Mouse (Mus musculus) intestine, embryonic 16.5 days (tissue): Measurements from ENCODE around the gene Il12rb1. TPM values are rescaled to one million over a fixed set of nuclear protein-coding genes. Genes with fewer than 3 reads are reported as not detected.

ENCODE experiments used
- ATAC-seq: fragments of 200-750 bp; cut with Nextera tagmentation; 2 replicates; pipeline ENCODE4 v1.8.0; 2017; ENCODE audit warnings: moderate TSS enrichment, moderate library complexity
- H3K27ac ChIP-seq: fragments of 300-500 bp; sonication (generic); 2 replicates; pipeline ENCODE4 v1.5.1; 2014; ENCODE audit warnings: mild to moderate bottlenecking, low read length
- H3K27me3 ChIP-seq: fragments of 300-500 bp; sonication (generic); replicated peaks from 2 replicates; pipeline ENCODE4 v1.6.1; 2014; ENCODE audit warnings: low read length, control low read depth, mixed read lengths; ENCODE audit not compliant: control insufficient read depth, insufficient read depth
- H3K36me3 ChIP-seq: fragments of 300-500 bp; sonication (generic); 2 replicates; pipeline ENCODE4 v1.6.1; 2014; ENCODE audit warnings: low read length, control low read depth; ENCODE audit not compliant: control insufficient read depth, insufficient read depth
- H3K4me1 ChIP-seq: fragments of 300-500 bp; sonication (generic); 2 replicates; pipeline ENCODE4 v1.6.1; 2014; ENCODE audit warnings: low read length, control low read depth, mixed read lengths; ENCODE audit not compliant: control insufficient read depth, insufficient read depth
- H3K4me2 ChIP-seq: fragments of 300-500 bp; sonication (generic); 2 replicates; pipeline ENCODE4 v1.6.1; 2014; ENCODE audit warnings: low read depth, low read length, control low read depth
- H3K4me3 ChIP-seq: fragments of 300-500 bp; sonication (generic); 2 replicates; pipeline ENCODE4 v1.5.1; 2014; ENCODE audit warnings: mild to moderate bottlenecking, low read length
- H3K9ac ChIP-seq: fragments of 300-500 bp; sonication (generic); 2 replicates; pipeline ENCODE4 v1.6.1; 2014; ENCODE audit warnings: low read depth, low read length
- H3K9me3 ChIP-seq: fragments of 300-500 bp; sonication (generic); 2 replicates; pipeline ENCODE4 v1.6.1; 2016; ENCODE audit warnings: low read length, control low read depth; ENCODE audit not compliant: control insufficient read depth
- WGBS: fragments of 180-500 bp; shearing (Covaris S2); extraction: QIAGEN DNeasy Blood & Tissue Kit; methylation state at CpG from one replicate; pipeline ENCODE4 v1.1.7; 2014; 5-methylcytosine and 5-hydroxymethylcytosine counted together
- polyA plus RNA-seq: library from polyadenylated mRNA; unstranded; fragments of >200 nt; fragmentation: Nextera tagmentation; extraction: Ambion mirVana; gene quantifications from 2 replicates; pipeline ENCODE4 v1.2.1, GENCODE M21; 2015

The Il12rb1 gene
- polyA plus RNA-seq, 1 experiment from 2014 or later = 0.34 TPM

GRCm38 (mm10) chr8:70786291-70787050, 21.8 kb upstream of the Il12rb1 start:
- no peak overlapping the region for H3K27ac ChIP-seq
- no peaks in the 10 kb centered on the region for H3K27me3 ChIP-seq
- H3K4me2 ChIP-seq = no peak overlapping the region
- no peak overlapping the region for H3K4me3 ChIP-seq
- ATAC-seq = no peak
- H3K9me3 ChIP-seq = no peaks in the 10 kb centered on the region
- 88% methylated on average over 25 of the region's 25 CpGs for WGBS
- no peak overlapping the region for H3K9ac ChIP-seq
- peaks cover 25% of the 10 kb centered on the region for H3K4me1 ChIP-seq
- H3K36me3 ChIP-seq = peaks cover 30% of the 10 kb centered on the region

- WGBS = 87% methylated on average over 3 of the region's 3 CpGs
- no peak overlapping the region for H3K27ac ChIP-seq
- peaks cover 30% of the 10 kb centered on the region for H3K4me1 ChIP-seq
- H3K36me3 ChIP-seq = peaks cover 29% of the 10 kb centered on the region
- H3K27me3 ChIP-seq = no peaks in the 10 kb centered on the region
- no peak overlapping the region for H3K4me3 ChIP-seq
- no peak for ATAC-seq
- H3K9ac ChIP-seq = no peak overlapping the region
- H3K9me3 ChIP-seq = no peaks in the 10 kb centered on the region
- no peak overlapping the region; the same call in 1 of the 2 replicates for H3K4me2 ChIP-seq
Measured at GRCm38 (mm10) chr8:70787051-70787445, 21.2 kb upstream of the Il12rb1 start.

- H3K27ac ChIP-seq = no peak overlapping the region
- H3K4me1 ChIP-seq = peaks cover 36% of the 10 kb centered on the region
- peak overlapping the region; percentile 31 for H3K4me3 ChIP-seq
- 0 out of 2 replicates have a peak overlapping the region, but pooled peaks have one; percentile 14 for H3K9ac ChIP-seq
- no peaks in the 10 kb centered on the region for H3K27me3 ChIP-seq
- peak overlapping the region; percentile 39 for H3K4me2 ChIP-seq
- WGBS = 29% methylated on average over 30 of the region's 30 CpGs
- peak; percentile 21 for ATAC-seq
- H3K36me3 ChIP-seq = peaks cover 28% of the 10 kb centered on the region
- no peaks in the 10 kb centered on the region for H3K9me3 ChIP-seq
Measured at GRCm38 (mm10) chr8:70787941-70788667, 20.1 kb upstream of the Il12rb1 start.

- H3K4me1 ChIP-seq = peaks cover 44% of the 10 kb centered on the region
- no peak overlapping the region for H3K4me3 ChIP-seq
- ATAC-seq = no peak
- no peak overlapping the region for H3K27ac ChIP-seq
- no peaks in the 10 kb centered on the region for H3K9me3 ChIP-seq
- WGBS = 86% methylated on average over 10 of the region's 10 CpGs
- peaks cover 23% of the 10 kb centered on the region for H3K36me3 ChIP-seq
- H3K4me2 ChIP-seq = no peak overlapping the region
- H3K9ac ChIP-seq = 0 out of 2 replicates have a peak overlapping the region, but pooled peaks have one; percentile 19
- no peaks in the 10 kb centered on the region for H3K27me3 ChIP-seq
Measured at GRCm38 (mm10) chr8:70789046-70789445, 19.2 kb upstream of the Il12rb1 start.

GRCm38 (mm10) chr8:70790846-70791245, 17.4 kb upstream of the Il12rb1 start:
- peak overlapping the region; percentile 75 for H3K4me2 ChIP-seq
- ATAC-seq = no peak
- H3K36me3 ChIP-seq = peaks cover 14% of the 10 kb centered on the region
- 0 out of 2 replicates have a peak overlapping the region, but pooled peaks have one; percentile 11 for H3K4me3 ChIP-seq
- H3K27ac ChIP-seq = peak overlapping the region; percentile 4; the same call in 1 of the 2 replicates
- peak overlapping the region; percentile 91 for H3K9ac ChIP-seq
- no peaks in the 10 kb centered on the region for H3K27me3 ChIP-seq
- H3K9me3 ChIP-seq = no peaks in the 10 kb centered on the region
- peaks cover 55% of the 10 kb centered on the region for H3K4me1 ChIP-seq
- WGBS = 53% methylated on average over 8 of the region's 8 CpGs

- Histone ChIP-seq H3K9ac (peak overlapping the region; percentile 91), H3K27ac (peak overlapping the region; percentile 49), H3K36me3 (peaks cover 10% of the 10 kb centered on the region), H3K27me3 (no peaks in the 10 kb centered on the region), H3K4me3 (peak overlapping the region; percentile 71), H3K4me2 (peak overlapping the region; percentile 75), H3K9me3 (no peaks in the 10 kb centered on the region), H3K4me1 (peaks cover 55% of the 10 kb centered on the region)
- no peak for ATAC-seq
- WGBS = 56% methylated on average over 7 of the region's 7 CpGs
Measured at GRCm38 (mm10) chr8:70791294-70791701, 17.0 kb upstream of the Il12rb1 start.

- WGBS = 3% methylated on average over 58 of the region's 58 CpGs
Measured at GRCm38 (mm10) chr8:70791975-70792691, 16.1 kb upstream of the Il12rb1 start.

GRCm38 (mm10) chr8:70792700-70793099, 15.5 kb upstream of the Il12rb1 start:
- H3K27me3 ChIP-seq = no peaks in the 10 kb centered on the region
- peaks cover 9% of the 10 kb centered on the region for H3K36me3 ChIP-seq
- H3K9me3 ChIP-seq = no peaks in the 10 kb centered on the region
- peak overlapping the region; percentile 75 for H3K4me2 ChIP-seq
- H3K9ac ChIP-seq = peak overlapping the region; percentile 39
- WGBS = under 1% methylated on average over 20 of the region's 20 CpGs
- peak overlapping the region; percentile 71 for H3K4me3 ChIP-seq
- no peak overlapping the region; the same call in 1 of the 2 replicates for H3K27ac ChIP-seq
- H3K4me1 ChIP-seq = peaks cover 50% of the 10 kb centered on the region
- peak; percentile 60 for ATAC-seq

More at GRCm38 (mm10) chr8:70791975-70792691, 16.1 kb upstream of the Il12rb1 start:
- Histone ChIP-seq H3K9me3 (no peaks in the 10 kb centered on the region), H3K4me3 (peak overlapping the region; percentile 71), H3K4me1 (peaks cover 53% of the 10 kb centered on the region), H3K36me3 (peaks cover 9% of the 10 kb centered on the region), H3K4me2 (peak overlapping the region; percentile 75), H3K27me3 (no peaks in the 10 kb centered on the region), H3K9ac (peak overlapping the region; percentile 91), H3K27ac (peak overlapping the region; percentile 49)
- ATAC-seq = peak; percentile 73

GRCm38 (mm10) chr8:70794215-70794614, 14.0 kb upstream of the Il12rb1 start:
- no peak for ATAC-seq

More at GRCm38 (mm10) chr8:70794215-70794614, 14.0 kb upstream of the Il12rb1 start:
- no peaks in the 10 kb centered on the region for H3K36me3 ChIP-seq
- peaks cover 52% of the 10 kb centered on the region for H3K4me1 ChIP-seq
- no peak overlapping the region for H3K4me2 ChIP-seq
- no peak overlapping the region for H3K4me3 ChIP-seq
- 85% methylated on average over 2 of the region's 2 CpGs for WGBS
- H3K9me3 ChIP-seq = no peaks in the 10 kb centered on the region
- no peak overlapping the region; the same call in 1 of the 2 replicates for H3K27ac ChIP-seq
- H3K27me3 ChIP-seq = 0 out of 2 replicates have a peak, but pooled peaks cover 2% of the 10 kb centered on the region
- no peak overlapping the region for H3K9ac ChIP-seq
